In genomic region chr11:116627072-116628020, GRCm38 (mm10) we compare ENCODE assay signal across 10 mouse cellular contexts. TPM values are rescaled to one million over a fixed set of nuclear protein-coding genes. Genes with fewer than 3 reads are reported as not detected.
DNase-seq lines count a peak whose midpoint lies in the region; ATAC-seq and TF ChIP-seq lines count a peak whose summit lies in the region.
"Had no signal": no experiment of that assay in that cellular context is flagged by ENCODE, and none has a peak within 500 bp of the region (broad histone marks: within the 10 kb centered on the region; RNA-seq: fewer than 3 reads in every experiment).

No protein-coding gene starts in this region.

- no peaks in the 10 kb centered on the region for H3K27me3 ChIP-seq in CH12.LX (replicated peaks)
- peaks cover 18% of the 10 kb centered on the region for H3K27me3 ChIP-seq in hindbrain, embryonic 11.5 days (ENCODE audit: control insufficient read depth, insufficient read depth, low read length)

- in situ Hi-C loops in CH12.LX (cut with MboI; ENCODE audit: low pct_ligation_motif_present, low pct_unique_long_range_greater_than_20kb, low sequenced_read_pairs): no loop called here

- peaks cover 26 to 54% of the 10 kb centered on the region in 2 experiments for H3K4me1 ChIP-seq in CH12.LX (ENCODE audit: control insufficient read depth in 1 of 2, insufficient read depth in 2 of 2)
- H3K4me1 ChIP-seq in hindbrain, embryonic 11.5 days (replicated peaks; ENCODE audit: control insufficient read depth, insufficient read depth, low read length): peaks cover 4% of the 10 kb centered on the region

- TF ChIP-seq EP300 in CH12.LX (IDR thresholded peaks at IDR 0.05; ENCODE audit: low read length): no peak

- TF ChIP-seq CTCF in CH12.LX (conservative IDR thresholded peaks at IDR 0.05 in 1 of 2, IDR thresholded peaks at IDR 0.05 in 1 of 2; ENCODE audit: low read depth in 2 of 2, low read length in 2 of 2): peak in 1 of 2 experiments; percentile 58; a peak in 2 of 4 replicates

- no peak overlapping the region for H3K9ac ChIP-seq in CH12.LX (ENCODE audit: insufficient read depth, low read depth)
- no peak overlapping the region for H3K9ac ChIP-seq in hindbrain, embryonic 11.5 days (ENCODE audit: low read depth, low read length)
- H3K9ac ChIP-seq: forebrain, embryonic 12.5 days had no signal

- H3K36me3 ChIP-seq in CH12.LX (replicated peaks in 1 of 2; ENCODE audit: control insufficient read depth in 1 of 2, insufficient read depth in 1 of 2, low read length in 1 of 2): no peaks in the 10 kb centered on the region
- no peaks in the 10 kb centered on the region for H3K36me3 ChIP-seq in hindbrain, embryonic 11.5 days (ENCODE audit: control insufficient read depth, insufficient read depth, low read length)
- H3K36me3 ChIP-seq: forebrain, embryonic 12.5 days had no signal

- H3K9me3 ChIP-seq in CH12.LX (replicated peaks; ENCODE audit: low read length): no peaks in the 10 kb centered on the region
- H3K9me3 ChIP-seq in hindbrain, embryonic 11.5 days (ENCODE audit: control insufficient read depth, low read length): no peaks in the 10 kb centered on the region
- H3K9me3 ChIP-seq: forebrain, embryonic 12.5 days had no signal

- no peak for ATAC-seq in hindbrain, embryonic 11.5 days (ENCODE audit: low FRiP score)

- no peak overlapping the region for H3K4me2 ChIP-seq in CH12.LX (ENCODE audit: insufficient read depth, low read depth, poor library complexity, severe bottlenecking)
- no peak overlapping the region for H3K4me2 ChIP-seq in hindbrain, embryonic 11.5 days (replicated peaks; ENCODE audit: low read depth, low read length)
- H3K4me2 ChIP-seq: forebrain, embryonic 12.5 days had no signal

- no peak overlapping the region for H3K4me3 ChIP-seq in CH12.LX (replicated peaks in 1 of 3; ENCODE audit: low read depth in 2 of 3, low read length in 2 of 3, poor library complexity in 1 of 3)
- no peak overlapping the region for H3K4me3 ChIP-seq in hindbrain, embryonic 11.5 days (ENCODE audit: low read depth, low read length)
- H3K4me3 ChIP-seq: forebrain, embryonic 12.5 days had no signal

- 41% methylated on average over 10 of the region's 10 CpGs for WGBS in hindbrain, embryonic 11.5 days

- no peak; the same call in 1 of the 2 replicates for TF ChIP-seq RAD21 in CH12.LX (IDR thresholded peaks at IDR 0.05; ENCODE audit: low read depth, low read length)

- TF ChIP-seq POLR2A in CH12.LX (IDR thresholded peaks at IDR 0.05; ENCODE audit: low read depth, low read length): no peak

- no peaks in the 10 kb centered on the region for H3K79me2 ChIP-seq in CH12.LX (replicated peaks; ENCODE audit: control insufficient read depth, extremely low read depth, insufficient read depth, poor library complexity, severe bottlenecking)

- intact Hi-C loops in left cerebral cortex, postnatal 10 days (cut with DNase I): loop anchor here (5.0 to 10.0 kb wide), 2 partner anchors 40 to 133 kb away; partner anchors contain the start of genes Aanat and Prpsap1
- intact Hi-C loops in left cerebral cortex, postnatal 25 days (cut with DNase I): loop anchor here (1.0 to 5.0 kb wide), 3 partner anchors 41 to 130 kb away; partner anchors contain the start of gene Aanat

- no peak overlapping the region for H3K27ac ChIP-seq in CH12.LX (ENCODE audit: insufficient read depth, low read depth)
- H3K27ac ChIP-seq in hindbrain, embryonic 11.5 days (ENCODE audit: low read depth, low read length): no peak overlapping the region
- H3K27ac ChIP-seq: forebrain, embryonic 12.5 days had no signal

- peak; percentile 54 for DNase-seq in kidney, adult 18-20 months
- no peak for DNase-seq in kidney, postnatal 14 days
- peak; percentile 55 for DNase-seq in 3T3-L1 (ENCODE audit: low read depth, low spot score)
- DNase-seq in CH12.LX (ENCODE audit: extremely low read depth): peak; percentile 67
- DNase-seq in kidney, postnatal 25 days: peak; percentile 60 to 77
- DNase-seq in hindbrain, embryonic 11.5 days (ENCODE audit: low spot score): no peak
- no peak for DNase-seq in left cerebral cortex, postnatal 10 days (ENCODE audit: extremely low spot score in 1 of 2, low spot score in 2 of 2)
- no peak for DNase-seq in left cerebral cortex, postnatal 25 days (ENCODE audit: low spot score in 2 of 2)

- dilution Hi-C loops in CH12.LX (cut with MboI; ENCODE audit: extremely low pct_ligation_motif_present, extremely low pct_unique_long_range_greater_than_20kb, low sequenced_read_pairs): no loop called here

TF ChIP-seq in CH12.LX, 34 proteins besides CTCF, POLR2A, EP300 and RAD21:
- TF ChIP-seq GABPA (IDR thresholded peaks at IDR 0.05; ENCODE audit: insufficient replicate concordance, low read depth, low read length) (no peak), TCF12 (IDR thresholded peaks at IDR 0.05; ENCODE audit: low read depth, low read length) (no peak), E2F4 (IDR thresholded peaks at IDR 0.05; ENCODE audit: insufficient replicate concordance, low read depth, low read length) (no peak), JUN (IDR thresholded peaks at IDR 0.05; ENCODE audit: insufficient read depth, low read depth, low read length) (no peak), ZC3H11A (IDR thresholded peaks at IDR 0.05; ENCODE audit: low read depth, low read length) (no peak), RCOR1 (conservative IDR thresholded peaks at IDR 0.05; ENCODE audit: low read depth, low read length) (no peak), IRF4 (IDR thresholded peaks at IDR 0.05; ENCODE audit: low read depth, low read length) (0 out of 2 replicates have a peak, but pooled peaks have one; percentile 6)

RNA-seq across cellular contexts. Expression of gene Rhbdf2, which starts 0.5 kb away (rescaled TPM):
- total RNA-seq in CH12.LX (2012; rRNA removed) (8.5 and 12.1 TPM in 2 replicates), CH12.LX (2014; rRNA removed) (3.1 and 3.4 TPM in 2 replicates)
- polyA plus RNA-seq in CH12.LX (2012; ENCODE audit: insufficient read length, low read depth): 11.8 and 14.7 TPM in 2 replicates
- 2.1 and 2.7 TPM in 2 replicates for polyA plus RNA-seq in hindbrain, embryonic 11.5 days (2014; fragmentation: Nextera tagmentation; extraction: Ambion mirVana)
- total RNA-seq in left cerebral cortex, postnatal 10 days (2021): 1 to 10 TPM in 1 of 2 experiments, under 1 TPM in 1; 0.95 to 1.1 TPM
- 1 to 10 TPM; 1.3 to 1.4 TPM for total RNA-seq in left cerebral cortex, postnatal 25 days (2021)

RNA-seq across cellular contexts. Expression of gene Prcd, which starts 26.0 kb away (rescaled TPM):
- not detected in 2 replicates for total RNA-seq in CH12.LX (2012; rRNA removed)
- total RNA-seq in CH12.LX (2014; rRNA removed): not detected in 2 replicates
- polyA plus RNA-seq in CH12.LX (2012; ENCODE audit: insufficient read length, low read depth): not detected in 2 replicates
- polyA plus RNA-seq in hindbrain, embryonic 11.5 days (2014; fragmentation: Nextera tagmentation; extraction: Ambion mirVana): 0.32 and 0.43 TPM in 2 replicates
- total RNA-seq in left cerebral cortex, postnatal 10 days (2021): 1 to 10 TPM; 1.7 to 3.3 TPM
- total RNA-seq in left cerebral cortex, postnatal 25 days (2021): 1 to 10 TPM; 4.6 to 6.7 TPM
- total RNA-seq: megakaryocyte, adult 5-6 weeks had no signal

RNA-seq across cellular contexts. Expression of gene Cygb, which starts 26.8 kb away (rescaled TPM):
- total RNA-seq in CH12.LX (2012; rRNA removed) (not detected in 2 replicates), CH12.LX (2014; rRNA removed) (not detected in 2 replicates)
- 0.11 TPM in 1 of 2 replicates, not detected in the other for polyA plus RNA-seq in CH12.LX (2012; ENCODE audit: insufficient read length, low read depth)
- polyA plus RNA-seq in hindbrain, embryonic 11.5 days (2014; fragmentation: Nextera tagmentation; extraction: Ambion mirVana): 2.4 and 2.8 TPM in 2 replicates
- total RNA-seq in left cerebral cortex, postnatal 10 days (2021): 10 to 100 TPM; 22.8 to 27.4 TPM
- total RNA-seq in left cerebral cortex, postnatal 25 days (2021): 10 to 100 TPM; 39.9 TPM
- total RNA-seq: megakaryocyte, adult 5-6 weeks had no signal

RNA-seq across cellular contexts. Expression of gene Aanat, which starts 41.1 kb away (rescaled TPM):
- total RNA-seq in CH12.LX (2012; rRNA removed) (not detected in 2 replicates), CH12.LX (2014; rRNA removed) (not detected in 2 replicates)
- not detected in 2 replicates for polyA plus RNA-seq in CH12.LX (2012; ENCODE audit: insufficient read length, low read depth)
- polyA plus RNA-seq in hindbrain, embryonic 11.5 days (2014; fragmentation: Nextera tagmentation; extraction: Ambion mirVana): not detected in 2 replicates
- 1 to 10 TPM; 1.0 to 1.6 TPM for total RNA-seq in left cerebral cortex, postnatal 10 days (2021)
- total RNA-seq in left cerebral cortex, postnatal 25 days (2021): 1 to 10 TPM in 1 of 2 experiments, under 1 TPM in 1; 0.64 to 1.5 TPM
- total RNA-seq: megakaryocyte, adult 5-6 weeks had no signal

RNA-seq across cellular contexts. Expression of gene Ube2o, which starts 46.1 kb away (rescaled TPM):
- total RNA-seq in CH12.LX (2012; rRNA removed): 37.6 and 42.8 TPM in 2 replicates
- 12.6 and 12.7 TPM in 2 replicates for total RNA-seq in CH12.LX (2014; rRNA removed)
- polyA plus RNA-seq in CH12.LX (2012; ENCODE audit: insufficient read length, low read depth): 50.5 and 61.7 TPM in 2 replicates
- 17.5 and 18.8 TPM in 2 replicates for polyA plus RNA-seq in hindbrain, embryonic 11.5 days (2014; fragmentation: Nextera tagmentation; extraction: Ambion mirVana)
- total RNA-seq in left cerebral cortex, postnatal 10 days (2021): 100 to 1,000 TPM; 136 to 140 TPM
- total RNA-seq in left cerebral cortex, postnatal 25 days (2021): 100 to 1,000 TPM; 117 to 119 TPM

Comparison
In these comparisons a context has a peak if more than half of its experiments do, and no peak if none do; other contexts are left out.
1. DNase-seq: peak in kidney, adult 18-20 months (single experiment), 3T3-L1 (single experiment), CH12.LX (single experiment) and kidney, postnatal 25 days (2 of 2); none in kidney, postnatal 14 days (single experiment), hindbrain, embryonic 11.5 days (single experiment), left cerebral cortex, postnatal 10 days (0 of 2) and left cerebral cortex, postnatal 25 days (0 of 2).
2. RNA of gene Cygb, which starts 26.8 kb away (total RNA-seq): 39.9 TPM in left cerebral cortex, postnatal 25 days and 22.8 to 27.4 TPM in left cerebral cortex, postnatal 10 days; not detected in CH12.LX; every median in the first group is over 10 times any median in the second.